Mouse (Mus musculus) lung, adult 2 months (tissue): Measurements from ENCODE around the gene Brca1. TPM values are rescaled to one million over a fixed set of nuclear protein-coding genes. Genes with fewer than 3 reads are reported as not detected.
"Not testable (repeated sequence)": the region's sequence is repeated elsewhere in the genome, so short reads cannot be mapped to it uniquely, and the experiment has no call there.

Experiments used
- DNase-seq: peaks from one replicate; pipeline ENCODE4 v3.0.0; 2022
- H3K4me1 ChIP-seq: fragments of 200-500 bp; 2 replicates; pipeline ENCODE4 v1.6.1; 2011; ENCODE audit warnings: low read length; ENCODE audit not compliant: control insufficient read depth, insufficient read depth
- H3K4me3 ChIP-seq: fragments of 200-500 bp; replicated peaks from 2 replicates; pipeline ENCODE3; 2011; ENCODE audit warnings: low read depth, mild to moderate bottlenecking, control low read depth, low read length; ENCODE audit errors: extremely low read depth
- CTCF ChIP-seq: fragments of 200-500 bp; IDR thresholded peaks from 2 replicates; pipeline ENCODE4 v1.5.1; 2011; ENCODE audit warnings: mild to moderate bottlenecking, low read length, control low read depth; ENCODE audit not compliant: insufficient read depth
- POLR2A ChIP-seq: fragments of 200-500 bp; IDR thresholded peaks from 2 replicates; pipeline ENCODE4 v1.6.1; 2011; ENCODE audit warnings: low read depth, mild to moderate bottlenecking, control low read depth, low read length, borderline replicate concordance; ENCODE audit errors: extremely low read depth
- WGBS: fragments of 180-500 bp; shearing (Covaris S2); methylation state at CpG from one replicate; pipeline ENCODE4 v1.1.7; 2018; 5-methylcytosine and 5-hydroxymethylcytosine counted together
- polyA plus RNA-seq: library from polyadenylated mRNA; depleted of rRNA; stranded (reverse); fragments of >200 nt; gene quantifications from 2 replicates; pipeline ENCODE4 v1.2.3, GENCODE M21; 2012

Gene Brca1
- polyA plus RNA-seq, 1 experiment: 0.25 TPM

DNA sequence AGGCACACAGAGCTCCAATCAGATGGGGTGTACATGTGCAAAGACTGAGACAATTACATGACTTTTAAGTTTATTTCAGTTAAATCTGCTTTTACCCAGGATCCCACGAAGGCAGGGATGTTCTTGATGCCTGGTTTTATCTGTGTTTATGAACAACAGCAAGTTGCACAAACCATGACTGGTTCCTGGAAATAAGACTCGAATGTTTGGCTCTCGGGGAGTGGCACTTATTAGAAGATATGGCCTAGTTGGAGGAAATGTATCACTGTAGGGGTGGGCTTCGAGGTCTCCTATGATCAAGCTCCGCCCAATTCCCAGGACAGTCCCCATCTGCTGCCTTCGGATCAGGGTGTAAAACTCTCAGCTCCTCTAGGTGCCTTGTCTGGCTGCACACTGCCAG, 65.6 kb downstream of the Brca1 start:
- no peaks in the 10 kb centered on the region for H3K4me1 ChIP-seq
- H3K4me3 ChIP-seq: no peak overlapping the region
- TF ChIP-seq CTCF: no peak
- WGBS: 70% methylated on average over 6 of the region's 6 CpGs
- DNase-seq: no peak

DNA sequence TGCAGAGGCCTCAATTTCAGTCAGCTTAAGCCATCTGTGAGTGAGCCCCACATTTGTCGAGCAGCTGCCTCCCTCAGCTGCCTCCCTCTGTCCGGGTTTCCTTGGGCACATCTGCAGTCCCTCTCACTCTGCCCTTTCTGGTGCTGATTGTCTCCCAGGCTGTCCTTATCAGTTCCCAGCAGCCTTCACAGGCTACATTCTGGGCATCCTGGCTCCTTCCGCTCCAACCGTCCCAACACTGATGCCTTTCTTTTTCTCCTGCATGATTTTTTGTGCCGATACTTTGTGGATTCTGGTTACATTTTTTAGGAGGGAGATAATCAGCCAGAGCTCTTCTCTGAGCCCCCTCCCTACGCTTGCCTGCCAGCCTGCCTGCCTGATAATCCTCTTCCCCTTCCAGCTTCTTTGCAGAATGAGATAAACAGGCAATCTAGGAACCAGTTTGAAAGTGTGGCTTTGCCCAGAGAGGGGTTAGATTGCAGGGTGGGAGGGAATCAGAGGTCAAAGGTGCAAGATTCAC, 66.2 kb downstream of the Brca1 start:
- WGBS: 48% methylated on average over 6 of the region's 6 CpGs
- DNase-seq: no peak
- TF ChIP-seq CTCF: no peak
- Histone ChIP-seq H3K4me3 (no peak overlapping the region), H3K4me1 (no peaks in the 10 kb centered on the region)

DNA sequence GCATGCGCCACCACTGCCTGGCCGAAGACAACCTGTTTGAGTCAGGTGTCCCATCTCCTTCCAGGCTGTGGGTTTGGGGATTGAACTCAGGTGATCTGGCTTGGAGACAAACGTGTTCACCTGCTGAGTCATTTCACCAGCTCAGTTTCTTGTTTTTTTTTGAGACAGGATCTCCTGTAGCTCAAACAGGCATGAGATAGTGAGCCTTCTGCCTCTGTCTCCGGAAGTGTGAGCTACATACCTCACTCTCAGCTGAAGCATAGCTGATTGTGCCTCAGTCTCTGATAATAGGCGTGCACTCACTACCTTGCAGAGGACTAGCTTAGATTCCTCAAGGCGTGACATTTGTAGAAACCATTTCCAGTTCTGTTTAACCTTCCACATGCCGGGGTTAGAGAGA, 66.9 kb downstream of the Brca1 start:
- H3K4me3 ChIP-seq: no peak overlapping the region
- TF ChIP-seq POLR2A (no peak), CTCF (no peak)
- WGBS: 86% methylated on average over 7 of the region's 7 CpGs
- no peaks in the 10 kb centered on the region for H3K4me1 ChIP-seq
- no peak for DNase-seq

- TF ChIP-seq POLR2A: no peak
- no peak for TF ChIP-seq CTCF
- Histone ChIP-seq H3K4me1 (no peaks in the 10 kb centered on the region), H3K4me3 (no peak overlapping the region)
- DNase-seq: no peak
- WGBS: 69% methylated on average over 6 of the region's 6 CpGs
These were observed 67.5 kb downstream of the Brca1 start for GRCm38 (mm10) chr11:101484245-101484644.

GRCm38 (mm10) chr11:101483804-101484203, 68.0 kb downstream of the Brca1 start:
- peaks cover 4% of the 10 kb centered on the region for H3K4me1 ChIP-seq
- TF ChIP-seq CTCF (no peak), POLR2A (no peak)
- H3K4me3 ChIP-seq: no peak overlapping the region
- DNase-seq: no peak
- 50% methylated on average over 3 of the region's 3 CpGs for WGBS

GRCm38 (mm10) chr11:101480912-101481311, 70.8 kb downstream of the Brca1 start:
- WGBS: 33% methylated on average over 6 of the region's 6 CpGs
- TF ChIP-seq POLR2A: no peak
- TF ChIP-seq CTCF: no peak

DNA sequence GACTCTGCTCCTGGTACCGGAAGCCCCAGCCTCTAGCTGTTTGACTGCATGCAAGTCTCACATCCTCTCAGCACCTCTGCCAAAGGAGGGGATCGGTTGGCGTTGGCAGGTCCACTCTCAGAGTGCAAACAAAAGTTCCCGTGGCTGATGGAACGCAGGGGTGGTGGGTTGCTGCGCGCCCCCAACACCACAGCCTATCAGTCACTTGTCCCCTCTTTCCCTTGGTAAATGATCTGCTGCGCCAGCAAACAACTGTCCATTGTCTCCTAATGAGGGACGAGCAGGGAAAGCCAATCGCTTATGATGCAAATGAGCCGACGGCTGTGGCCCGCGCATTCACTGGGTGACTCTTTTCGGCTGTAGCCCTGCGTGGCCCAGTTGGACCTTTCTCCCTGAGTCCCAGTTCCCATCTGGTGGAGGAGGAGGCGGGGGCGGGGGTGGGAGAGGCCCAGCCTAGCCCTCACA, 72.6 kb downstream of the Brca1 start:
- TF ChIP-seq CTCF (no peak), POLR2A (no peak)
- WGBS: 21% methylated on average over 18 of the region's 18 CpGs
- DNase-seq: no peak
- peaks cover 5% of the 10 kb centered on the region for H3K4me1 ChIP-seq
- no peak overlapping the region for H3K4me3 ChIP-seq

More at GRCm38 (mm10) chr11:101480912-101481311, 70.8 kb downstream of the Brca1 start:
- H3K4me1 ChIP-seq: peaks cover 5% of the 10 kb centered on the region
- DNase-seq: no peak
- H3K4me3 ChIP-seq: no peak overlapping the region

- H3K4me3 ChIP-seq: no peak overlapping the region
- TF ChIP-seq CTCF: no peak
- TF ChIP-seq POLR2A: no peak
- DNase-seq: no peak
- H3K4me1 ChIP-seq: peaks cover 5% of the 10 kb centered on the region
- 76% methylated on average over 10 of the region's 10 CpGs for WGBS
These were observed 74.1 kb downstream of the Brca1 start for GRCm38 (mm10) chr11:101477552-101478211.

DNA sequence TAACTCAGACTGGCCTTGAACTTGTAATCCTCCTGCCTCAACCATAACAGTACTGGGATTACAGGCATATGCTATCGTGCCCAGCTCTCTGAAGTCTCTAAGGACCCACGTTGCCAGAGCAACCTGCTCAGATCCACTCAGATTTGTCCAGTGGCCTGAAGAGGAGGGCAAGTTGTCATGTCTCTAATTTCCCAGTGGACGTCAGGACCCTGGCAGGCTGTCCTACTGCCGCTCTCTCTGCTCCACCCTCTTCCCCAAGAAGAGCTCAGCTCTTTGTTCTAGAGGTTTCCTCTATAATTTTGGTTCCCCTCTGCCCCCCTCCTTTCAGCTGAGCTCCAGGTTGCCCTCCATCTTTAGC, 74.6 kb downstream of the Brca1 start:
- no peak for DNase-seq
- TF ChIP-seq POLR2A (no peak), CTCF (no peak)
- 47% methylated on average over 4 of the region's 4 CpGs for WGBS
- H3K4me3 ChIP-seq: no peak overlapping the region
- peaks cover 5% of the 10 kb centered on the region for H3K4me1 ChIP-seq

- 84% methylated on average over 4 of the region's 4 CpGs for WGBS
- not testable (repeated sequence) for H3K4me1 ChIP-seq
These were observed 75.4 kb downstream of the Brca1 start for GRCm38 (mm10) chr11:101476361-101476760.

More at GRCm38 (mm10) chr11:101476361-101476760, 75.4 kb downstream of the Brca1 start:
- not testable (repeated sequence) for DNase-seq, H3K4me3 ChIP-seq
